Mouse (Mus musculus) left cerebral cortex, adult 9 months (tissue): ENCODE measurements at regions not wholly inside any gene's neighbourhood (a gene's known extent, or its start where the extent isn't known, plus 50 kb on each side); places are given as distances from the start of the nearest gene placed in this dataset.

ENCODE experiments used
- DNase-seq, 2 experiments: peaks; one replicate each; pipeline ENCODE4 v3.0.0; 2022; ENCODE audit warnings: low spot score in 2 of 2

GRCm38 (mm10) chr3:52601011-52601745, 333.0 kb downstream of the Foxo1 start:
- DNase-seq = peak; percentile 16 to 60

GRCm38 (mm10) chr3:52600581-52600980, 332.4 kb downstream of the Foxo1 start:
- no peak for DNase-seq

GRCm38 (mm10) chr3:52600146-52600545, 332.0 kb downstream of the Foxo1 start:
- no peak for DNase-seq

GRCm38 (mm10) chr3:52586418-52586817, 318.3 kb downstream of the Foxo1 start:
- no peak for DNase-seq

- no peak for DNase-seq
These were observed 311.8 kb downstream of the Foxo1 start for GRCm38 (mm10) chr3:52579917-52580316.

GRCm38 (mm10) chr3:52579096-52579495, 311.0 kb downstream of the Foxo1 start:
- DNase-seq = no peak

GRCm38 (mm10) chr3:52576703-52577244, 308.6 kb downstream of the Foxo1 start:
- no peak for DNase-seq

GRCm38 (mm10) chr3:52575237-52575798, 307.2 kb downstream of the Foxo1 start:
- DNase-seq = no peak

GRCm38 (mm10) chr3:52574341-52574740, 306.2 kb downstream of the Foxo1 start:
- no peak for DNase-seq

GRCm38 (mm10) chr3:52573806-52574205, 305.7 kb downstream of the Foxo1 start:
- peak; percentile 64 to 78 for DNase-seq

- no peak for DNase-seq
These were observed 304.7 kb downstream of the Foxo1 start for GRCm38 (mm10) chr3:52572514-52573485.

GRCm38 (mm10) chr3:52567606-52568372, 299.7 kb downstream of the Foxo1 start:
- no peak for DNase-seq

- no peak for DNase-seq
These were observed 295.5 kb downstream of the Foxo1 start for GRCm38 (mm10) chr3:52563595-52563994.

GRCm38 (mm10) chr3:52562816-52563215, 294.7 kb downstream of the Foxo1 start:
- DNase-seq = no peak

GRCm38 (mm10) chr3:52559481-52559880, 291.3 kb downstream of the Foxo1 start:
- no peak for DNase-seq

- DNase-seq = no peak
These were observed 290.6 kb downstream of the Foxo1 start for GRCm38 (mm10) chr3:52558765-52559164.

GRCm38 (mm10) chr3:52557296-52557695, 289.2 kb downstream of the Foxo1 start:
- no peak for DNase-seq

GRCm38 (mm10) chr3:52555038-52555437, 286.9 kb downstream of the Foxo1 start:
- no peak for DNase-seq

GRCm38 (mm10) chr3:52554490-52554889, 286.4 kb downstream of the Foxo1 start:
- no peak for DNase-seq

- DNase-seq = no peak
These were observed 280.2 kb downstream of the Foxo1 start for GRCm38 (mm10) chr3:52548201-52548893.

GRCm38 (mm10) chr3:52546035-52546434, 277.9 kb downstream of the Foxo1 start:
- DNase-seq = no peak
